Mouse (Mus musculus) right cerebral cortex, postnatal 10 days (tissue): Measurements from ENCODE around the gene Rxrb.
"Not testable (repeated sequence)": the region's sequence is repeated elsewhere in the genome, so short reads cannot be mapped to it uniquely, and the experiment has no call there.

Experiments
- DNase-seq, 2 experiments: peaks; one replicate each; pipeline ENCODE4 v3.0.0; 2021; ENCODE audit warnings: low spot score in 2 of 2

Gene Rxrb

GRCm38 (mm10) chr17:34031465-34032173 lies at the start of gene Rxrb, which contains the start of gene Slc39a7:
TSS of gene Rxrb (plus strand) at chr17:34031812.
TSS of gene Slc39a7 (minus strand) at chr17:34031682.
- peak; percentile 98 to 99 for DNase-seq

- not testable (repeated sequence) for DNase-seq
Observed at GRCm38 (mm10) chr17:33982136-33982535, 49.5 kb upstream of the Rxrb start.

GRCm38 (mm10) chr17:33991788-33992664 lies 39.6 kb upstream of the Rxrb start:
- peak in 1 of 2 experiments; percentile 47 for DNase-seq

- DNase-seq = no peak
Observed at GRCm38 (mm10) chr17:33994959-33995358, 36.7 kb upstream of the Rxrb start.

- no peak for DNase-seq
Observed at GRCm38 (mm10) chr17:33995651-33996050, 36.0 kb upstream of the Rxrb start.

GRCm38 (mm10) chr17:33997025-33997424 lies 34.6 kb upstream of the Rxrb start:
- DNase-seq = not testable (repeated sequence)

- DNase-seq = not testable (repeated sequence)
Observed at GRCm38 (mm10) chr17:33998697-33999096, 32.9 kb upstream of the Rxrb start.

- peak in 1 of 2 experiments; percentile 46 for DNase-seq
Observed at GRCm38 (mm10) chr17:33999341-34000149, 32.1 kb upstream of the Rxrb start.

- peak; percentile 80 to 82 for DNase-seq
Observed at GRCm38 (mm10) chr17:34000150-34000537, 31.5 kb upstream of the Rxrb start, which contains the start of gene H2-K1. TSS of gene H2-K1 (minus strand) at chr17:34000347.

- not testable (repeated sequence) for DNase-seq
Observed at GRCm38 (mm10) chr17:34000796-34001195, 30.8 kb upstream of the Rxrb start.

GRCm38 (mm10) chr17:34003426-34003825 lies 28.2 kb upstream of the Rxrb start:
- no peak for DNase-seq

GRCm38 (mm10) chr17:34006570-34006969 lies 25.0 kb upstream of the Rxrb start:
- no peak for DNase-seq

- no peak for DNase-seq
Observed at GRCm38 (mm10) chr17:34010156-34010555, 21.5 kb upstream of the Rxrb start.

- peak in 1 of 2 experiments; percentile 14 for DNase-seq
Observed at GRCm38 (mm10) chr17:34013436-34013835, 18.2 kb upstream of the Rxrb start.

GRCm38 (mm10) chr17:34021539-34022413 lies 9.8 kb upstream of the Rxrb start:
- peak in 1 of 2 experiments; percentile 24 for DNase-seq

- DNase-seq = no peak
Observed at GRCm38 (mm10) chr17:34022414-34022783, 9.2 kb upstream of the Rxrb start.

- peak; percentile 36 to 42 for DNase-seq
Observed at GRCm38 (mm10) chr17:34022987-34023386, 8.6 kb upstream of the Rxrb start.

GRCm38 (mm10) chr17:34023678-34024077 lies 7.9 kb upstream of the Rxrb start:
- no peak for DNase-seq

- DNase-seq = peak; percentile 93 to 94
Observed at GRCm38 (mm10) chr17:34024317-34024821, 7.2 kb upstream of the Rxrb start, which contains the start of gene Ring1. TSS of gene Ring1 (minus strand) at chr17:34024680.
